Mouse (Mus musculus) kidney, postnatal 25 days (tissue): ENCODE measurements around the gene Acap2.

Experiments used
- DNase-seq, 2 experiments: peaks; one replicate each; pipeline ENCODE4 v3.0.0; 2021; ENCODE audit warnings: mixed read lengths in 2 of 2

Acap2 gene

DNA sequence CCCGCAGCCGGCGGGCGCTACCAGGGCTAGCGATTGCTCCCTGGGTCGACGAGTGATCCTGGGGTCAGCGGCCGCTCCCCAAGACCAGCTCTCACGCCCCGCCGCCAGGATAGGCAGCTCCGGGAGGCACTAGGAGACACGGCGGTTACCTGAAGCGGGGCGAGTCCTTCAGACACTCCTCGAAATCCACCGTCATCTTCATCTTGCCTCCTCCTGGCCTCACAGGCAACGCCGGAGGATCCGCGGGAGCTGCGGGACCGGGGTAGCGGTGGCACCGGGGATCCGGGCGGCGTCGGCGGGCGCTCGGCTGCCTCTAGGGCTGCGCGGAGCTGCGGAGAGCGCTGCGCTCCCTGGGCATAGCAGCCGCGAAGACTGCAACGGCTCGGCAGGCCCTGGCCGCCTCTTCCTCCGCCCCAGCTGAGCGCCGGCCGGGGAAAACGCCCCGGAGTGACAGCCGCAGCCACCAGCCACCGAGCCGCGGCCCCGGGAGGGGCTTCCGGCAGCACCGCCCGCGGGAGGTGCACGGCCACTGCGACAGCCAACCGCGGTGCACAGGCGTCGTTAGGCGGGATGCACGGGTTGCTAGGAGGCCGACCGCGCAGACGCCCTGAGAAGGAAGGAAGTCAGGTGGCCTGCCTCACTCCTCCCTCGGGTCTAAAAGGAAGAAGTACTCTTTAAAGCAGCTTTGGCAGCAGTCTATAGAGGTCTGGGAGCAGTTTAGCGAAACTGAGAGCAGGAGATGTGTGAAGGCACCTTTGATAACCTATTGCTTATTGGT lies at the start of gene Acap2:
Gene Acap2 (minus strand): TSS at position 456 of the 778 bp plus-strand sequence.
- DNase-seq: peak; percentile 96 to 100

DNA sequence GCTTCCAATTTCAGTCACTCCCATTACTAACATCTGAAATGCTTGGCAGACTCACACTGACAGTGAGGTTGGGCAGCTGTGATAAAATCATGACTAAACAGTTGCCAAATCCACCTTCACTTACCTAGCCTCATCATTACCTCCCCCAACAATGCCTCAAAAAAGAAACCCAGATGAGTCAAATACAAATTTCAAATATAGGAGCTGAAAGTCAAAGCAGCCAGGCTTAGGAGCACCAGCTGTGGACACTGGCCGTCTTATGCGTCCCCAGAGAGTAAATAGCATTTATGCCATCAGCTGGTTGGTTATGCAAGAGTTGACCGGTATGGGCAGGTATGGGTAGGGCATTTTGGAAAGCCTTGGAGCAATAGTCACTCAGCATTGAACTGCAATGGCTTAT lies 48.4 kb upstream of the Acap2 start:
- no peak for DNase-seq

DNA sequence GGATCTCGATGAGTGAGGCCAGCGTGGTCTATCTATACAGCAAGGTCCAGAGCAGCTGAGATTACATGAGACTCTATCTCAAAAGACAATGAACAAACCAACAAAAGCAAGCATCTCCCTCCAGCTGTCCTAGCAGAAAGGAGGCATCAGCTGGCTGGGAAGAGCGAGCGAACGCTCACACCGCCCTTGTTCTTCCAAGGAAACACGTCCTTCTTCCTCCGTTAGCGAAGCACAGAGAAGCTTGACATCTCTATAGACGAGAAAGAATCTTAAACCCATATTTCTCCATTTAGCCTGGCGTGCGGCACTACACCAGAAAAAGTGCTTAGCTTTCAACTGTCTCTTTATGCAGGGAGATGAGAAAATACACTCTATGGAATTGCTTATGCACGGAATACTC lies 47.7 kb upstream of the Acap2 start:
- no peak for DNase-seq

DNA sequence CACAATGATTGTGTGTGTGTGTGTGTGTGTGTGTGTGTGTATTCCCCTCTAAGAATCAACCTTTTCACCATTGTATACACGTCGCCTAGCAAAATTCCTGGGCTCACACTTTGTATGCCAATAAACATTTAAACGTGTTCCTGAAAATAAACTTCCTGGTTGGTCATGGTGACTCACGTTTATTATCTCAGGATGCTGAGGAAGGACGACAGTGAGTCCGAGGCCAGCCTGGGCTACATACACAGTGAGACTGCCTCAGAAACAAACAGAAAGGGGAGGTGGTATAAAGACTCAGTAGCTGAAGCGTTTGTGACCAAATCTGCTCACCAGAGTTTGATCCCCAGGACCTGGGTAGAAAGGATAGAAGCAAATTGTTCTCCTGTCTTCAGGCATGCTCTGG lies 46.4 kb upstream of the Acap2 start:
- DNase-seq: no peak

GRCm38 (mm10) chr16:31244053-31244452 lies 43.0 kb upstream of the Acap2 start:
- peak in 1 of 2 experiments; percentile 19 for DNase-seq

DNA sequence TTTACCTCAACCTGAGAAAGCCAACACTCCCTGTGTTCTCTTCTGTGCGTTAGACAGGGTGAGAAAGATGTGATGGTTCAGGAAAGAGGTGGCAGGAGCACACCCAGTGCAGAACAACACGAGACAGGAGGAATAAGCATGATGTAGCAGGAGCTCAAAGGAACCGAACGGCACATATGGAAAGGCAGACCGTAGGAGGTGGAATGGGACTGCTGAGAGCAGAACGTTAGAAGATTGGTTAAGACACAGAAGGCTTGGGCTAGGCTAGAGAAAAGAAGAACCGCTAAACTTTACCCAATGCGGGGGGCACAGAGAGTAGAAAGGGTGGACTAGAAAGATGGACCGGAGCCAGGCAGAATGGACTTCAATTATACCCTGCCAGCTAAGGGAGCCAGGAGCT lies 40.4 kb upstream of the Acap2 start:
- no peak for DNase-seq

DNA sequence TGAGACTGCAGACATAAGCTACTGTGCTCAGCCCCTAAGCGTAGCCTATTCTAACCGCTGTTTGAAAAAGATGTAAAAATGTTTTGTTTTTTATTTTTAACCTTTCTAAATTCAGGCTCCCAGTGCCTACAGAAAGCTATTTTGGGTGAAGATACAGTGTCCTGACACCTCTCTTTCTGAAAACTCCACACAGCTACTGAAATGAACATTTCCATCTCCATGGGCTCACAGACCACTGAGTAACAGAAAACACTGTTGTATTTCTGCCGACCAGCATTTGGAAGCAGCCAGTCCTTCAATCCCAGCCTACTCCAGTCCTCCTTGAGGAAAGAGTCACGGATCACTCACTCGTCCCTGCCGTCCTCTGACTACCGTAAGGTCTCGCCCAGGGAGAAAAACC lies 39.5 kb upstream of the Acap2 start:
- peak in 1 of 2 experiments; percentile 12 for DNase-seq

DNA sequence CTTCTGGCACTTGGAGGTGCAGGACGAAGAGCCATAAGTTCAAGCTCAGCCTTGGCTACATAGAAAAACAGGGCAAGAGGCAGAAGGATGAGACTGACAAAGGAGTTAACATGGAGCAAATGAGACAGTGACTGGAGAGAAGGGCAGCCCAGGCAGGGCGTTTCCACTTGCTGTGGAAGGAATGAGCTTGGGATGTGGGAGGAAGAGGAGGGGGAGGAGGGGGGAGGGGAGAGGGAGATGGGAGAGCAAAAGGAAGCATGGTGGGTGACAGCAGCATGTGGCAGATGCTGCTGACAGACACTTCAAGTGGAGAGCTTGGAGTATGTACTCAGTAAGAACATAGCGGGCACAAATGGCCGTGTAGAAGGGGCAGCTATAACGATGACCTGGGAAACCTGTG lies 37.2 kb upstream of the Acap2 start:
- DNase-seq: no peak

DNA sequence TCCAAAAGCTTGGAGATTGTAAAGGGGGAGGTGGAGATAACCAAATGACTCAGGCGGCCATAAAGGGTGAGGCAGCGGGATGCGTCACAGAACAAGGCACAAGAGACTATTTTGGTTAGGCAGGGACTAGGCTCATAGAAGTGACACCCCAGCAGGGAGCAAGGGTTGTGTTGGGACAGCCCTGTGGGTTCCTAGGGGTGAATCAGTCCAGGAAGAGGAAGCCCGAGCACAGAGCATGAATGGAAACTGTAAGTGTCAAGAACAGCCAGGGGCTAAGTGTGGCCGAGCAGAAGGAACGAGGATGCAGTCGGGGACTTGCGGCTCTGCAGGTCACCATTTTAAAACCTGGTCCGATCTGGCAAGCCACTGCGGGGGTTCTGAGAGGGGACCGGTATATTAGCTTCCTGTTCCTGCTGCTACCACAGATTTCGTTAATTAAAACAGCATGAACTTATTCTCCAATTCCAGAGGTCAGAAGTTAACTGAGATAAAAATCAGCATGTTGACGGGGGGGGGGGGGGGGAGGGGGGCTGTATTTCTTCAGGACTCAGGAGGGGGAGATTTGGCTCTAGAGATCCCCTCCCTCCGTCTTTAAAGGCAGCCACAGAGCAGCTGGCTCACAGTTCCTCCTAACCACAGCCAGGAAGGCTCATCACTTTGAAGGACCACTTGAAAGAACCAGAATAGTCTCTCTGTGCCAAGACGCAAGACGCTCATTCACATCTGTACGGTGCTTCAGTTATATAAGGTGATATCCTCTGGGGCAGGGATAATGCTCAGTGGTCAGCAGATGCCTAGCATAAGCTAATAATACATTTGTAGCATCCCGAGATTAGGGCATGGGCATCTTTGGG lies 34.6 kb upstream of the Acap2 start:
- no peak for DNase-seq

DNA sequence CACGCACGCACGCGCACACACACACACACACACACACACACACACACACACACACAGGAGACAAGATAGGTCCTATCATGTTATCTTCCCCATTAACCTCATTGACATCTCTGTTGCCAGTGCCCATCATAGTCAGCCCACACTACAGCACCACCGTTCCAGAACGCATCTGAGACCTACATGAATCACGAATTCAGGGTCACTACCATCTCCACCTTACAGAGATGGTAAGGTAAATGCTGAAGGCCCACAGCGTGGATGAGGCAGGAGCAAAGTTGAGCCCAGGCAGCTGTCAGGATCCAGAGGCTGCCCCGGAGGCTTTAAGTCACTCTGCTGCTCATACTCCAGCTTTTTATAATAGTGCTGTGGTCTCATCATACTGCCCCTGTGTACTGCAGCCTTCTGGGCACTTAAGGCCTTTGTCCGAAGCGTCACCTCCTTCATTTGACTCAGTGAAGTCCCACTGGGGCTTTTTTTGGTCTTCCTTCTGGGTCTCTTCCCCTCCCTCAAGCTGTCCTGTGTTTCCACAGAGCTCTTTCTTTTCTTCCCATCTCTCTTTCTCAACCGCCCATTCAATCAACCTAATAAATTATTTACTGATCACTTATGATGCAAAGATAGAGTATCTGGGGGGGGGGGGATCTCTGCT lies 33.9 kb upstream of the Acap2 start:
- no peak for DNase-seq

DNA sequence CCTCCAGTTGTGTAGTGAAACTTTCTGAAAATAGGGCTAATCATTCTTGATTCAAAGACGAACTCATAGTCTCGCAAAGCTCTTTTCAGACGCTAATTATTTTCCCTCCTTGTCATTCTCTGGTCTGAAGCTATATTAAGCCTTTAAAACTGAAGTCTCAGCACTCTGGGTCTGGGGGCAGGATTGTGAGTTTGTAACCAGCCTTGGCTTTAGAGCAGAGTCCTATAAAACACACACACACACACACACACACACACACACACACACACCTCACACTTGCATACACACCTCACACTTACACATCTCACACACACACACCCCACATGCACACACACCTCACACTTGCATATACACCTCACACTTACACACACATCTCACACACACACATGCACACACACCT lies 33.3 kb upstream of the Acap2 start:
- DNase-seq: no peak

GRCm38 (mm10) chr16:31233541-31234339 lies 32.7 kb upstream of the Acap2 start:
- DNase-seq: peak; percentile 77 to 83

DNA sequence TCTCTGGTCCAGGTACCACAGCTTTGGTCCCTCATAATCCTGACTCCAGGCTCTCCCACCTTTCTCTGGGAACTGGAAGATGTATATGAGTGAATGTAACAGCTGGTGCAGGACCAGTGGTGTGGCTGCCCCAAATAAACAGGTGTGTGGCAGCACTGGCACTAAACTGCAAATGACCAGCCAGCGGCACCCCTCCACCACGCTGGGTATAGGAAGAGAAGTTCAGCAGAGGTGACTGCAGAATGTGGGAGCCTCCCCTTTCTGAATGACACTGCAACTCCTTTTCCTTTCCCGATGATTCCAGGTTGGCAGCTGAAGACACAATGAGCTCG lies 32.1 kb upstream of the Acap2 start:
- DNase-seq: no peak

DNA sequence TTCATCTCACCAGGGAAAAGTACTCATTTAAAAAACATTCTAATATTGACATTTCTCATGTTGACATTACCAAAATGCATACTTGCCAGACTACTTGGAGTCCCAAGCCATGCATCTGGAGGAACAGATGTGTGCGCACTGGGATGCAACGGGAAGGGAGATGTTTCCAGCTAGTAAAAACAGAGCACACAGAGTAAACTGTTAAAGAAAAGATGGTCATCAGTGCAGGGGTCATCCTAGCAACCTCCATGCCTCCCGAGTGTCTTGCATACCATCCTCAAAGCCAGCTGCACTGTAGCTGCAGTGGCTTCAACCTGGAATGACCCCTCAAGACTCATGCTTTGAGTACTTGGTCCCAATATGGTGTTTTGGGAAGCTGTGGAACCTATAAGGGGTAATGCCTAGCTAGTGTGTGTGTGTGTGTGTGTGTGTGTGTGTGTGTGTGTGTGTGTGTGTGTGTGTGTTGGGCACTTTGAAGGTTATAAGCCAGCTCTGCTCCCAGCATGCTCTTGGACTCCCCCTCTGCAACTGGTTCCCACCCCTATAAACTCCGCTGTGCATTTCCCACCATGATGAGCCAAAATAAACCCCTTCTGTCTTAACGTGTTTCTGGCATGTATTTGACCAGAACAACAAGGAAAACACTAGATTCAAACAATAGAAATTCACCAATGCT lies 31.6 kb upstream of the Acap2 start:
- no peak for DNase-seq

DNA sequence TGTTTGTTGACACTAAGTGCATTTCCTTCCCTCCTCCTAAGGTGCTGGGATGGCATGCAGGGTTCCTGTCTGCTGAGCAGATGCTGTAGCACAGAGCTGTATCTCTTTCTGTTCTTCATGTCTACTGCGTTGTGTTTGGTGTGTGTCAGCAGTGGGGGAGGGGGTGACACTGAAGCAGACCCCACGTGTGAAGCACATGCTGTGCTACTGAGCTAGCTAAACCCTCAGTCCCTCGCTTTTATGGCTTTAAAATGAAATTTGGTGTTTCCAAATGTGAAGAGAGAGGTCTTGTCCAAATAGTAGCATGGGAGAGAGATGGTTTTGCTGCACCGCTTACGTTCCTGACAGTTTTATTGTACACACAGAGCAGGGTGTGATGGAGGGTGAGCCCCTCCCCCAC lies 30.5 kb upstream of the Acap2 start:
- no peak for DNase-seq

- no peak for DNase-seq
Measured at GRCm38 (mm10) chr16:31227746-31228145, 26.7 kb upstream of the Acap2 start.

DNA sequence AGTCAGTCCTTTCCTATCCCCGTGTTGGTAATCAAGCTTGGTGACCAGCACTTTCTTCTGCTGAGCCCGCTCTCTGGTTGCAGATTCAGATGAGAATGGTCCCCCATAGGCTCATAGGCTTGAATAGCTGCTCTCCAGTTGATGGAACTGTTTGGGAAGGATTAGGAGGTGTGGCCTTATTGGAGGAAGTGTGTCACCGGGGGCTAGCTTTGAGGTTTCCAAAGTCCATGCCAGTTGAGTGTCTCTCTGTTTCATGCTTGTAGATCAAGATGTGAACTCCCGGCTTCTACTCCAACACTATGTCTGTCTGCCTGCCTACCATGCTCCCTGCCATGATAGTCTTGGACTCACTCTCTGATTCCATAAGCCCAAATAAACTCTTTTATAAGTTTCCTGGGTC lies 14.2 kb upstream of the Acap2 start:
- DNase-seq: no peak

DNA sequence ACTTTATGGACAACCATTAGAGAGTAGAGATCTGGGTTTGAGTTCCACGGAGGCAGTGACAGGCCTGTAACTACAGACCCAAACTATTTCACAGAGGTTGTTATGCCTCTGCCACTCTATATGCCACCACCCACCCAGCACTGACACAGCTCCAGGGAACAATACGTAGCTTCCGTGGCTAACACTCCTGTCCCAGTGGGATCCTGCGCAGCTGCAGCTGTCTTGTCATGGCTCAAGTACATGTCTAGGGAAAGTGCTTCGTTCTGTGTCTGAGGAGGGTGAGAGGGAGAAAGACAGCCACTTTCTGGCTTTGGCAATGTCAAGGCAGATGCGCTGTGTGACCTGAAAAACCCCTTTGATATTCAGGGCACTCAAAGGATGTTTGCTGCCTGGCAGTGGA lies 12.4 kb upstream of the Acap2 start:
- no peak for DNase-seq

- no peak for DNase-seq
Measured at GRCm38 (mm10) chr16:31211503-31211902, 10.5 kb upstream of the Acap2 start.

- no peak for DNase-seq
Measured at GRCm38 (mm10) chr16:31210453-31210852, 9.4 kb upstream of the Acap2 start.

GRCm38 (mm10) chr16:31209911-31210310 lies 8.9 kb upstream of the Acap2 start:
- DNase-seq: peak in 1 of 2 experiments; percentile 63

- no peak for DNase-seq
Measured at GRCm38 (mm10) chr16:31205726-31206125, 4.7 kb upstream of the Acap2 start.
